Mouse (Mus musculus) hindbrain, embryonic 10.5 days (tissue): ENCODE results near the gene Ep400. TPM values are rescaled to one million over a fixed set of nuclear protein-coding genes. Genes with fewer than 3 reads are reported as not detected.

Experiments
- DNase-seq: peaks from one replicate; pipeline ENCODE4 v3.0.0-alpha.2; 2017; ENCODE audit warnings: low spot score
- H3K27ac ChIP-seq: fragments of 300-500 bp; sonication (generic); 2 replicates; pipeline ENCODE4 v1.5.1; 2016; ENCODE audit warnings: mild to moderate bottlenecking, moderate library complexity
- H3K27me3 ChIP-seq: fragments of 300-500 bp; sonication (generic); 2 replicates; pipeline ENCODE4 v1.6.1; 2016; ENCODE audit warnings: mild to moderate bottlenecking; ENCODE audit not compliant: poor library complexity, insufficient read depth, severe bottlenecking
- H3K36me3 ChIP-seq: fragments of 300-500 bp; sonication (generic); 2 replicates; pipeline ENCODE4 v1.6.1; 2016; ENCODE audit warnings: mild to moderate bottlenecking, moderate library complexity
- H3K4me1 ChIP-seq: fragments of 300-500 bp; sonication (generic); replicated peaks from 2 replicates; pipeline ENCODE4 v1.6.1; 2016; ENCODE audit warnings: mild to moderate bottlenecking
- H3K4me3 ChIP-seq: fragments of 300-500 bp; sonication (generic); 2 replicates; pipeline ENCODE4 v1.5.1; 2016; ENCODE audit warnings: mild to moderate bottlenecking, moderate library complexity
- H3K9me3 ChIP-seq: fragments of 300-500 bp; sonication (generic); 2 replicates; pipeline ENCODE4 v1.6.1; 2016; ENCODE audit warnings: mild to moderate bottlenecking, moderate library complexity
- WGBS: fragments of 180-500 bp; shearing (Covaris S2); methylation state at CpG from one replicate; pipeline ENCODE4 v1.1.7; 2016; 5-methylcytosine and 5-hydroxymethylcytosine counted together
- polyA plus RNA-seq: library from polyadenylated mRNA; unstranded; fragments of >200 nt; fragmentation: Nextera tagmentation; extraction: Ambion mirVana; gene quantifications from 2 replicates; pipeline ENCODE4 v1.2.1, GENCODE M21; 2016

The Ep400 gene
- polyA plus RNA-seq, 1 experiment from 2014 or later, result 68.6 TPM

GRCm38 (mm10) chr5:110794363-110794762 lies 23.8 kb upstream of the Ep400 start:
- Histone ChIP-seq H3K36me3 (peaks cover 100% of the 10 kb centered on the region), H3K9me3 (no peaks in the 10 kb centered on the region), H3K27ac (no peak overlapping the region), H3K27me3 (no peaks in the 10 kb centered on the region), H3K4me3 (no peak overlapping the region), H3K4me1 (no peaks in the 10 kb centered on the region)
- DNase-seq, result no peak
- 93% methylated on average over 7 of the region's 7 CpGs for WGBS

- H3K27me3 ChIP-seq, result no peaks in the 10 kb centered on the region
- no peaks in the 10 kb centered on the region for H3K4me1 ChIP-seq
- peaks cover 94% of the 10 kb centered on the region for H3K36me3 ChIP-seq
- H3K4me3 ChIP-seq, result no peak overlapping the region
- DNase-seq, result peak; percentile 44
- WGBS, result 68% methylated on average over 5 of the region's 5 CpGs
- H3K9me3 ChIP-seq, result no peaks in the 10 kb centered on the region
- H3K27ac ChIP-seq, result no peak overlapping the region
Measured at GRCm38 (mm10) chr5:110788684-110789083, 18.2 kb upstream of the Ep400 start.

GRCm38 (mm10) chr5:110786081-110786835 lies 15.7 kb upstream of the Ep400 start:
- peaks cover 70% of the 10 kb centered on the region for H3K36me3 ChIP-seq

GRCm38 (mm10) chr5:110783150-110783549 lies 12.6 kb upstream of the Ep400 start:
- no peak overlapping the region for H3K27ac ChIP-seq
- no peaks in the 10 kb centered on the region for H3K27me3 ChIP-seq
- DNase-seq, result no peak
- peaks cover 46% of the 10 kb centered on the region for H3K36me3 ChIP-seq
- H3K9me3 ChIP-seq, result no peaks in the 10 kb centered on the region
- 84% methylated on average over 8 of the region's 8 CpGs for WGBS
- peaks cover 32% of the 10 kb centered on the region for H3K4me1 ChIP-seq
- no peak overlapping the region for H3K4me3 ChIP-seq

More at GRCm38 (mm10) chr5:110786081-110786835, 15.7 kb upstream of the Ep400 start:
- 86% methylated on average over 11 of the region's 11 CpGs for WGBS
- no peak for DNase-seq
- H3K4me1 ChIP-seq, result peaks cover 2% of the 10 kb centered on the region; the same call in 1 of the 2 replicates
- no peak overlapping the region for H3K27ac ChIP-seq
- no peaks in the 10 kb centered on the region for H3K27me3 ChIP-seq
- no peak overlapping the region for H3K4me3 ChIP-seq
- no peaks in the 10 kb centered on the region for H3K9me3 ChIP-seq

- H3K4me3 ChIP-seq, result no peak overlapping the region
- WGBS, result 86% methylated on average over 7 of the region's 7 CpGs
- H3K9me3 ChIP-seq, result no peaks in the 10 kb centered on the region
- peaks cover 32% of the 10 kb centered on the region for H3K4me1 ChIP-seq
- peaks cover 46% of the 10 kb centered on the region for H3K36me3 ChIP-seq
- H3K27ac ChIP-seq, result no peak overlapping the region
- DNase-seq, result no peak
- H3K27me3 ChIP-seq, result no peaks in the 10 kb centered on the region
Measured at GRCm38 (mm10) chr5:110781529-110782238, 11.2 kb upstream of the Ep400 start.

- Histone ChIP-seq H3K4me3 (peak overlapping the region; percentile 98), H3K9me3 (no peaks in the 10 kb centered on the region), H3K36me3 (peaks cover 46% of the 10 kb centered on the region), H3K27me3 (no peaks in the 10 kb centered on the region), H3K4me1 (peaks cover 32% of the 10 kb centered on the region), H3K27ac (peak overlapping the region; percentile 91)
- 67% methylated on average over 10 of the region's 10 CpGs for WGBS
- DNase-seq, result no peak
Measured at GRCm38 (mm10) chr5:110780761-110781528, 10.4 kb upstream of the Ep400 start.

GRCm38 (mm10) chr5:110779998-110780760 lies 9.7 kb upstream of the Ep400 start, which contains the start of gene Pus1:
Gene Pus1, minus strand, starts transcription at chr5:110780659.
- Histone ChIP-seq H3K27ac (peak within 1 kb of the TSS; percentile 91), H3K27me3 (no peaks in the 10 kb centered on the region), H3K9me3 (no peaks in the 10 kb centered on the region), H3K4me3 (peak within 1 kb of the TSS; percentile 98), H3K4me1 (peaks cover 32% of the 10 kb centered on the region), H3K36me3 (peaks cover 48% of the 10 kb centered on the region)
- peak; percentile 87 for DNase-seq
- under 1% methylated on average over 57 of the region's 57 CpGs for whole genome bisulfite sequencing

- 25% methylated on average over 15 of the region's 15 CpGs for WGBS
- Histone ChIP-seq H3K27ac (no peak overlapping the region; the same call in 1 of the 2 replicates), H3K4me3 (peak overlapping the region; percentile 98), H3K27me3 (no peaks in the 10 kb centered on the region), H3K36me3 (peaks cover 50% of the 10 kb centered on the region), H3K9me3 (no peaks in the 10 kb centered on the region), H3K4me1 (peaks cover 32% of the 10 kb centered on the region)
- no peak for DNase-seq
Measured at GRCm38 (mm10) chr5:110779276-110779997, 8.9 kb upstream of the Ep400 start.

- peaks cover 57% of the 10 kb centered on the region for H3K36me3 ChIP-seq
- no peaks in the 10 kb centered on the region for H3K27me3 ChIP-seq
- H3K4me1 ChIP-seq, result peaks cover 32% of the 10 kb centered on the region
- no peaks in the 10 kb centered on the region for H3K9me3 ChIP-seq
- 92% methylated on average over 12 of the region's 12 CpGs for WGBS
- no peak for DNase-seq
- H3K4me3 ChIP-seq, result no peak overlapping the region
- H3K27ac ChIP-seq, result no peak overlapping the region
Measured at GRCm38 (mm10) chr5:110778263-110778662, 7.7 kb upstream of the Ep400 start.

GRCm38 (mm10) chr5:110776141-110776540 lies 5.6 kb upstream of the Ep400 start:
- no peaks in the 10 kb centered on the region for H3K9me3 ChIP-seq
- no peak for DNase-seq
- H3K27ac ChIP-seq, result no peak overlapping the region
- no peak overlapping the region for H3K4me3 ChIP-seq
- peaks cover 31% of the 10 kb centered on the region for H3K4me1 ChIP-seq
- WGBS, result 90% methylated on average over 2 of the region's 2 CpGs
- H3K27me3 ChIP-seq, result no peaks in the 10 kb centered on the region
- H3K36me3 ChIP-seq, result peaks cover 70% of the 10 kb centered on the region

GRCm38 (mm10) chr5:110774511-110774910 lies 4.0 kb upstream of the Ep400 start:
- WGBS, result 97% methylated on average over 11 of the region's 11 CpGs

More at GRCm38 (mm10) chr5:110774511-110774910, 4.0 kb upstream of the Ep400 start:
- no peak overlapping the region for H3K27ac ChIP-seq
- H3K9me3 ChIP-seq, result no peaks in the 10 kb centered on the region
- no peak for DNase-seq
- H3K36me3 ChIP-seq, result peaks cover 70% of the 10 kb centered on the region
- no peak overlapping the region for H3K4me3 ChIP-seq
- no peaks in the 10 kb centered on the region for H3K27me3 ChIP-seq
- peaks cover 23% of the 10 kb centered on the region for H3K4me1 ChIP-seq
